Mouse (Mus musculus) heart, postnatal 14 days (tissue): ENCODE measurements around the gene Cblb. TPM values are rescaled to one million over a fixed set of nuclear protein-coding genes. Genes with fewer than 3 reads are reported as not detected.
A peak's percentile ranks its signal among the peaks of the same experiment; 100 is the strongest.

Source experiments
- DNase-seq, 2 experiments: peaks; one replicate each; pipeline ENCODE4 v3.0.0; 2021 to 2022
- intact Hi-C: fragments of 180-260 bp; cut with DNase I; formaldehyde crosslinking; loops from one replicate; pipeline ENCODE4 v1.15.1; 2025
- total RNA-seq, 2 experiments: library from RNA; stranded (reverse); gene quantifications; 2 replicates each; pipeline ENCODE4 v1.2.3; 2021

The Cblb gene
- total RNA-seq, 2 experiments from 2014 or later: 17.5 to 17.7 TPM

DNA sequence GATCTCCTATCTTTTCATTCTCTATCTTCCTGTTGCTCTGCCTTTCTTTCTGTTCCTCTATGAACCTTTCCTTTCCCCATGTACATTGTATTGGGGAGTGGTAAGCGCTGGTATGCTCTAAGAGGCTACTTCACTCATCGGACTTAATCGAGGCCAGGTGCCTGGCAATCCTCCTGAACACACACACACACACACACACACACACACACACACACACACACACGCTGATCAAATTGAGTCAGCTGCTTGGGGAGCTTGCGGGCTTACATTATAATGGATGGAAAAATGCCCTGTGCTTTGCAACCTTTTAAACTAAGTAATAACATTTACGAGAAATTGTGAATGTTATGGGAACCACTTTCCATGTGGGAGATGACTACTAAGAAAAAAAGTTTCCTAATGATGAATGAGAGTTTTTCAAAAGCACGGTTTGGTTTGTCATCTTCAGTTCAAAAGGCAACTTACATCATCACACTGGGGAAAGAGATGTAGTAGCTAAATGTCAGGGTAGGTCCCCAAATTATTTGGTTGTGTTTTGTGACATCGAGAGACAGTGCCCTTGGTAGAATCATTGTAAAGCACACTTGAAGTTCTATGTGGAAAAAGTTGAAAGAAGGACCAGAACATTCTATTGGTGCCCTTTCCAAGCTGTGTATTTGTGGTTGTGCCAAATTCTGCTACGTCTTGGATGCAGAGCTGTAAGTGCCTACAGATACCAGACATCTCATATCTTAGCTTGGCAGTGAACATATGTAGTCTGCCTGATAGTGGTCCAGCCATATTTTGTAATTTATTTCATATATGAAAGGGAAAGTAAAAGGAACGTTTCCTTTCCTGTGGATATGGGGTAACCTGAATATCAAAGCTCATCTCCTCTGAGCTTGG lies 36.8 kb downstream of the Cblb start:
- DNase-seq: no peak
- intact Hi-C loops: no loop called here

DNA sequence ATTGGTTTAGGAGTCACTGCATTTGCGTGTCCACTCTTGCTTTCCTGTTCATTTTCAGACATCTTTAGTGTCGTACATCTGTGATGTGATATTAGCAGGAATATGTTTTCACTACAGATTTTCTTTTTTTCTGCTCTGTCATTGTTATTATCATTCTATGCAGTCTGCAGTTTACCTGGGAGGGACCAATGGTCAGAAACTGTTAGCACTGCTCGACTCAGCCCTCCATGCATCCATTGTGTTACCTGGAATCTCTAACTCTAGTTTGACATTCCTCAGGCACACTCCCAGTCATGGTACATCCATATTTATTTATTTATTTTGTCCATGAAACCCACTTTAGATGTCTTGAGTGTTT lies 37.5 kb downstream of the Cblb start:
- intact Hi-C loops: no loop called here
- DNase-seq: no peak

DNA sequence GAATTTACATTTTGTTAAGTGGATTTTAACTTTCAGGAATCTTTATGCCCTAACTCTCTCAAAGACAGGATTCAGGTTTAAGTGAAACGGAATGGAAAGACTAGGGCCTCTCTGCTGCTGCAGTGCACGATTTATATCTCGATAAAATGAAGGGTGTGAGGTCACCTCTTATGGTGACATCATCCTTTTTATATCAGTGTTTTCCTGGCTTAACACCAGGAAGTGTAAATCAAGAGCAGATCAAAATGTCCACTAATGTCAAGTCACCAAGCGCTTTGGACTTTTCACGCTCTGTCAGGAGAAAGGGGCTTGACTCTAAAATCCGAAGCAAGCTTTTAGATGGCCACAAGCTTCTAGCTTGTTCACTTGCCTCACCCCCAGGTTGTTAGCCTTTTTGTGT lies 38.6 kb downstream of the Cblb start:
- intact Hi-C loops: loop anchor here (5.0 kb wide), 1 partner anchor 37 kb away; the partner anchor contains the start of gene Cblb
- no peak for DNase-seq

DNA sequence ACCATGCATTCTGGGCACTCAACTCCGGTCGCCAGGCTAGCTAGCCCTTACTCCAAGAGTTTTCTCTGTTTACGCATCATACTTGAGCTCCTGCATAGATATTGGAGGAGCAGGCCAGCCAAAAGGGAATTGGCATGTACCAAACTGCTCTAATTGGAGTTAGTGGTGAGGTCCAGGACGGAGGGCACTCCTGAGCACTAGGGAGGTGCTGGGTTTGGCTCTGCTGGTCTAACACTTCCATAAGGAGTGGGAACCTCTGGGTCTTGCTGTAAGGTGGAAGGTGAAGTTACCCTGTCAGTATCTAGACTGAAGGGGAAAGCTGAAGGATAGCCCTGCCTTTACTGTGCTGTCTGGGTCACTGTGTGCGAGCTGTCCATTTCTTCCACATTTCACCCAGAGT lies 39.1 kb downstream of the Cblb start:
- intact Hi-C loops: loop anchor here (5.0 kb wide), 1 partner anchor 38 kb away; the partner anchor contains the start of gene Cblb

DNA sequence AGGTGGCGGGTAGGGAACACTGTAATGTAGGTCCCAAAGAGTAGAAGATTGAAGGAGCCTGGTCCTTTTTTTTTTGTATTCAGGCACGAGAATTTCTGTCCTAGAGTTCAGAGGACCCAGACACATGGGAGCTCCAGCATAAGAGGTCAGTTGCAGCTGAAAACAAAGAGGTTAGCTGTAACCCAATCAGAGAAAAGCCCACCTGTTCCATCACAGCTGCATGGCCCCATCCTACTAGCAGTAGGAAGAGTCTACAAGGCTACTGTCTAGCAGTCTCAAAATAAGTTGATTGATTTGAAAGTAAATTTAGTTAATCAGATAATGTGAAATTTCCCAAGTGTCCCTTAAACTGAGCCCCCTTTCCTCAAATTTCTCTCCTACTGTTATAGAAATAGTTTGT lies 40.3 kb downstream of the Cblb start:
- intact Hi-C loops: loop anchor here (5.0 kb wide), 1 partner anchor 39 kb away; the partner anchor contains the start of gene Cblb
- DNase-seq: no peak

More for the DNA sequence above, 39.1 kb downstream of the Cblb start:
- DNase-seq: no peak

DNA sequence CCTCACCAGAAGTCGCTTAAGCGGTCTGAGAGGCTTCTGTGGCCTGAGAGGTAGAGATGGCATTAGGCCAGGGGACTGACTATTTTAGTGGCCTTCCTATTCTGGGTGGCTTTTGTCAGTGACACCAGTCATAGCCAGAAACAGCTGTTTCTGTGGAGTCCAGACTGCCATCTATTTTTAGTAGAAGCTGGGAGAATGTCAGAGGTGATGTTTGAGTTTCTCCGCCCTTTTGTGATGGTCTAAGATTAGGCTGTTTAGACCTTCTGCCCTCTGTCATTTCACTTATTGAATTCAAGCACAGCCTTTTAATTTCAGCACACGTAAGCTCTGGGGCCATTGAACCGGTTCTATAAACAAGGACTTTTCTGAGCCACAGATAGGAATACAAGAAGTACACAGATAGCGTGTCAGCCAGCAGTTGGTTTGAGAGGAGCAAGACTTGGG lies 40.8 kb downstream of the Cblb start:
- peak; percentile 46 to 73 for DNase-seq
- intact Hi-C loops: loop anchor here (5.0 kb wide), 1 partner anchor 39 kb away; the partner anchor contains the start of gene Cblb

DNA sequence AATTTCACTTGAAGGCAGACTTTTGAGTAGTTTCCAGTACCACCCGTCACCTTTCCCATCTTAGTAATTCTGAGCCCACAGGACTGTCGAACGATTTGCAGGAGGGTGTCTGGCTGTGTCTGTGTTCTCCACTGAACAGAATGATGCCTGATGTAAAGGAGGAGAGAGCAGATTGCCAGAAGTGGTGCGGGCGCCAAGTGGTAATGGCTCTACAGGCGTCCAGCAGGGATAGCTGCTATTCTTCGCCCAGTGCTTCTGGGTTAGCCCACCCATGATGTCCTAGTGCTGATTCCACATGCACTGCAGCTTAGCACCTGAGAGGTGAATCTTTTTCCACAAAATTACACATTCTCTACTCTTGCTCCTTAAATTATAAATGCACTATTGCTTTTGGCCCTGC lies 45.6 kb downstream of the Cblb start:
- no peak for DNase-seq
- intact Hi-C loops: no loop called here

DNA sequence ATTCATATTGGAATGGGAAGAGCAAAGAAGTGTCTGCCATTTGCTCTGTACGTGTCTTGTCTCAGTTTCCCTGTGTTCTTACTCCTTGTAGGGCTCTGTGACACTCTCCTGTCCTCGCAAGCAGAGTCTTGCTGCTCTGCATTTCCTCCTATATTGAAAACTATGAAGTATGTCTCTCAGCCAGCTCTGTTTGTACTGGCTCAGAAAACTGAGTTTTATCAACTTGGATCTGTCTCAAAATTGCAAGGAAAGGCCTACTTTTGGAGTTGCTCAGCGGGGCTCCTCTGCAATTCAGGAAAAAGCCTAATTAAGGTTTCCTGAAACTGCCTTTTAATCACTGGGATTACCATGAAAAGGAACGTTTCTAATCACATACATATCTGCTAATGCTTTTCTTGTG lies 46.9 kb downstream of the Cblb start:
- intact Hi-C loops: no loop called here
- no peak for DNase-seq

DNA sequence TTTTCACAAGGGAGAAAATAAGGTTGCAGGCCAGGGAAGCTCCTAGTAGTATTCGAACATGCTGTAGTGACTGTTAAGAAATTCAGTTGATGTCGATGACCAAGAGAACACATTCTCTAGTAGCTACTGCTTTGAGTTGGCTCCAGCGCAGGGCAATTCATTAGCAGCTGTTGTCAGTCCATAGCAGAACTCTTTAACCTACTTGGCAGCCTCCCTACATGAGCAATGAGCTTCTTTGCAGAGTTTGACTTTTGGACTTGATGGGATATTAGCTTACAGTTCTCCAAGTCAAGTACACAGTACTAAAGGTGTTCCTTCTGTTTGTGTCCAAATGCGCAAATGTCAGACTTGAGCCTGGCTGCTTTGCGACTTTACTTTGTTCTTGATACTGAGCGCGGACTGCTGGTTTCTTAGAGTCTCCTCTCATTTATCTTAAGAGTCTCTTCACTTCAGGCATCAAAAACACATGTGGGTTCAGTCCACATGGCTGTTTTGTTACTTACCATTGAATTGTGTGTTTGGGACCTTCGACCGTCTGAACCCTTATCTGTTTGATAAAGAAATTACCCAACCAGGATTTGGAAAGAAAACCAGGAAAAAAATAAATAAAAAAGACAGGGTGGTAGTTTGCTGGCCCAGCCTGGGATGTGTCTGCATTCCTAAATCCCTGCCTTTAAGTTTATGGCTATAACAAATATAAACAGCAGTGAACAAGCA lies 47.9 kb downstream of the Cblb start:
- intact Hi-C loops: no loop called here
- peak in 1 of 2 experiments; percentile 67 for DNase-seq

DNA sequence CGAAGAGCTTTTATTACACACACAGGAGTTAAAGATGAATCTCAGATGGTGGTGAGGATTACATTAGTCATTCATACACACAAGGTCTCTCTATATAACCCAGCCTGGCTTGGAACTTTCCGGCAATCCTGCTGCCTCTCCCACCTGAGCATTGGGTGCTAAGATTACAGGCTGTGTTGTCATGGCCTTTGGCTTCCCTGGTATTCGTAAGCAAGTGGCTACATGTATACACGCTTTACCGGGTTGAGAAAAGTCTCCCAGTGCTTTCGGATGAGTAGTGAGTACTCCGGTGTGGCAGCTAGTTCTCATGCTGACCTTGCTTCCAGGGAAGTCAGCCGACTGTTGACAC lies 48.4 kb downstream of the Cblb start:
- intact Hi-C loops: no loop called here
- DNase-seq: no peak

DNA sequence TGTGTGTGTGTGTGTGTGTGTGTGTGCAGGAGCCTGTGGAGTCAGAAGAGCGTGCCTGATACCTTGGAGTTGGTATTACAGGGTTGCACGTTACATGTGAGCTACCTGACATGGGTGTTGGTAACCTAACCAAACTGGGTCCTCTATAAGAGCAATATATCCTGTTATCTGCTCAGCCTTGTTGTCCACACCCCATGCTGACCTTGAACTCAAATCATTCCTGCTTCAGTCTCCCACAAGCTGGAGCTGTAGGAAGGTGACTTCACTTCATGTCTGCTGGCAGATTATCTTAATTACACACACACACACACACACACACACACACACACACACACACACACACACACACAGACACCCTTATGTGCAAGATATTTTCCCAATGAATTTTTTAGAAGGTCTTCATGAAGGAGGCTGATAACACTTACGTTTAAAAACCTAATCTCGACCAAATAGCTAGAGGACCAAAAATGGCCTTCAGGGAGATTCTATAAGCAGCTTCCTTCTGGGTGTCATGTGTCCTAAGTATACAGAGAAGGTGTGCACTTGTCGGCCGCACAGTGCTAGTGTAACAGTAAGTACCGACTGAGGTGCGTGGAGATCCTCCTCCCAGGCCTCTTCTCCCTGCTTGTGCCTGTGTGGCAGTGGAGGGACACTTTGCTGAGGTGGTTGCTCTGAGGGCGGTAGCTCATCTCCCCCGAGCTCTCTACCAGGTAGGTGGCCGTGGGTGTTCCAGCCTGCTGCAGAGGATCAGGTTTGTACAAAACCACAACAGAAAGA lies 49.8 kb downstream of the Cblb start:
- DNase-seq: no peak
- intact Hi-C loops: no loop called here

DNA sequence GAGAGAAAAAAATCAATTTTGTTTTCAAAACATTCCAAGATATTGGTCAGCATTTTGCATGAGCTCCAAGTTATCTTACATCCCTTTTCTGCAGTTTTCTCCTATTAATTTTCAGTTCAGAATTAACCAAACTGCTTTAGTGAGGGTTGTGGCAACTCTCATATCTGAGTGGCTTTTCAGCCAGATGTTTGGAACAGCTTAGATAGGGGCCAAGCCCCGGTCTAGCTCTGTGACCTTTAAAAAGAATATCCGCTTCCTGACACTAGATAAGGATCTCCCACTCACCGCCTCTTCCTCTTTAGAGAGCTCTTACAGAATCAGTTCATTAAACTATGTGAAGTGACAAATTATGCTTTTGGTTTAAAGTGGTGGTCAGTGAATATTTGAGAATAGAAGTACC lies 50.7 kb downstream of the Cblb start:
- intact Hi-C loops: no loop called here
- DNase-seq: no peak

DNA sequence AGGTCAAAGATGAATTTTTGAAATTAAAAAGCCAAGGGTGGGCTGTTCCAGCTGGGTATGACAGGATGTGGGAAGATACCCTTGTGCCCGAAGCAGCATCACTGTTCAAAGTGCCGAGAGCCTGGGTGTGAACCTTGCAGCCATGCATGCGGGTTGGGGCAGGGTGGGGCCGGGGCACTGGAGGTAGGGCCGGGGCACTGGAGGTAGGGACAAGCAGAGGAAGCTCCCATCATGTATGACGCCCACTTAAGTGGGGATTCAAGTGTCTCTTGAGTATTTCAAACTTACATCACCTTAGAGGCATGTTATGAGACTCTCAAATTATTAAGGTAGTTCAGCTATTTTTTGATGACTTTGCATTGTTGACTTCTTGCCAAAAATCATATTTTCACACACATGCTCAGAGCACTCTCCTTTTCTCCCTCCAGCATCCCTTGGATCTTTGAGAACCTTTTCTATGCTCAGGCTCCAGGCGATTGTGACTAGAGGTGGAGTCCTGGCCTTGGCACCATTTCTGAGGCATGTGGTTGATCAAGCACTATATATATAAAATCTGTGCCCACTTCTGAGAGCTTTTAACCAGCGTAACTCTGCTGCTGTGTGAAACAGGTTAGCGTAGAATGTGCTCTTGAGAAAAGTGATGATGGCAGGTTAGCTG lies 55.9 kb downstream of the Cblb start:
- intact Hi-C loops: no loop called here
- DNase-seq: no peak

DNA sequence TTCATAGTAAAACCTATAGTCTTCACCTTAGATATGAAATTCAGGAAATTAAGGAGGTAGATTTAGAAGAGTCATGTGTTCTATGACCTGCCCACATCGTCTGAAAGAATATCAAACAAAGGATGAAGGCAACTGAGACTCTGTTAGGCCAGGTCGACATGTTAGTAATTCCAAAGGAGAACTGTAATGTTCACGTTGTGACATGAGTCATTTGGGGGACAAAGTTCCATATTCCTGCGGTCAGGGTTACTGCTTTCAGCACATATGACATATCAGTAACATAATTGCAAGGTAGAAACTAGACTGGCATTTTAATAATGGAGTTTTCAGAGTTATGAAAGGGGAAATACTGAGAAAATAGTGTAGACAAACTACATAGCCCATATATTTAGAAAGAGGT lies 58.3 kb downstream of the Cblb start:
- intact Hi-C loops: no loop called here
- no peak for DNase-seq

DNA sequence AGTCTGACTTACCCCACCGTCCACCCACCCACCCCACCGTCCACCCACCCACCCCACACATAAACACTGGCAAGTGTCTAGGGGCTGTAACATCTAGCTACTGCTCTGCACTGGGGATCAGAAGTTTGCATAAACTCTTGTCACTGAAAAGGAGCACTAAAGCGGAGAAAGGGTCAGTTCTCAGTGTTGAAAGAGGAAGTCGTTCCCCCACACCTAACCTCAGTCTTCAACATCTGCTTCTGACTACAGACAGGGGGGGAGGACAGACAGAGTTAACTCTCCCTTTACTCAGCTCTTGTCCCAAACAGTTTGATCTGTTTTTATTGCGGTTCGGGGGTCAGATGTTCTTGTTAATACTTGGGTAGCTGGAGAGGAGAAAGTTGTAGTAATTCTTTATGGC lies 59.9 kb downstream of the Cblb start:
- DNase-seq: no peak
- intact Hi-C loops: no loop called here

DNA sequence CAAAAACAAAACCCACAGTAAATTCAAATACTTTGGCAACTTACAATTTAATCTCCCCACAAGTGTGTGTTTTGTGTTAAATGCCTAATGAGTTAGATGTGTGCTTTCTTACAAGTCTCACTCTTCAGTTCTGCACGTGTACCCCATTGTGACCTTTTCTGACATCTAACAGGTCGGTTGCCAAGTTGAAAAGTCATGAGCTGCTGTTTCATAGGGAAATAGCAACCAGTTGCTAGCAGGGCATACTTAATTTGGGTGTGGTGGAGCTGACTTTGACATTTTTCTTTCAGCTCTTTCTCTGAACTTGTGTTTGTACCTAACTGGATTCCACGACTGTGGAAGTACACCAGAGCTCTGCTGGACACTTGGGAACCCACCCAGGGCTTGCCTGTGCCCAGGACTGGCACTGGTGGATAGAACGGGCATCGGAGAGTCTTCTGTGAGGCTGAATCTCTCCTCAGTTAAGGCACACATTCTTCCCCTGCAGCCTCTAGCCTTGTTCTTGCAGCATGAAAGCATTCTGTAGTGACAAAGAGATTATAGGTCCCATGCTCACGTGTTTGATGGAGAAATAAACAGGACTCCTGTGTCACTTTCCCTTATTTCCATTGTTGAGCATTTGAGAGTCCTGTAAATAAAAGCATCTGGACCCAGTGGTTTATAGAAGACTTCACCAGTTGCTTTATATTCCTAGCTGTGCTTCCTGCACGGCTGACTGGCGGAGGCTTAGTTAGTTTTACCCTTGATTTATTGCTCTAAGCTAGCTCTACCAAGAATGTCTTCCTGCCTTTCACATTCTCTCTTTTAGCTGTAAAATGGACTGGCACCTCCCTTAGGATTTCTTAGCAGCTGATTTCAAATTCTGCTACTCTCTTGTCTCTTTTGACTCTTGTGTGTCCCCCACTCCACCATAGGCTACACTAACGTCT lies 62.6 kb downstream of the Cblb start:
- intact Hi-C loops: no loop called here

DNA sequence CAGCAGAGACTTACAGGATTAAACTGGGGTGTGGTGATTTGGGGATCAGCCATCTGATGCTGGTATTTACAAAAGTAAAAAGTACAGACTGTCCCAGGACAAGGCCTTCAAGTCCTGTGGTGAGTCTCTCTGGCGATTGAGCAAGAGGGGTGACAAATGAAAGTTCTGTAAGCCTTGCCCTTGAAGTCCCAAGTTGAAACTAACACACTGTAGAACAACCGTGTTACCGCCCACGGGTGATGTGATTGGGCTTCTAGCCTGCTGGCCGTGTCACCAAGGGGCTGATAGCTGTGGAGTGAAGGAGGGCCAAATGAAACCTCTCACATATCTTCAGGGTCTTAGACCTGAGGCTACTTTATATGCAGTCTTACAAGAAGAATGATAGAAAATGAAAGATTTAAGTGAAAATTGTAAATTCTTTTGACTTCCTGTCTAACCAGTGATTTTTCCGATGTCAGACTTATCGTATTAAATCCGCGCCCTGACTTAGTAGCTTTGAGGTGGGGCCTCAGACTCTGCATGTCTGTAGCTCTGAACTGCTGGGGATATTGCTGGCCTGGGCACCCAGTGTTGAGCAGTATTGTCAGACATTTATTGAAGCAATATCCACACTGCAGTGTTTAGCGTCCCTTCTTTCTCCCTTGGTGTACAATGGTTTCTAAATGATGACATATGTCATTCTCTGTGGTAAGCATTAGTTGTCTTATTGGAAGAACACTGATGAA lies 63.9 kb downstream of the Cblb start:
- intact Hi-C loops: no loop called here
- DNase-seq: peak; percentile 73

More for the DNA sequence above, 62.6 kb downstream of the Cblb start:
- DNase-seq: no peak

DNA sequence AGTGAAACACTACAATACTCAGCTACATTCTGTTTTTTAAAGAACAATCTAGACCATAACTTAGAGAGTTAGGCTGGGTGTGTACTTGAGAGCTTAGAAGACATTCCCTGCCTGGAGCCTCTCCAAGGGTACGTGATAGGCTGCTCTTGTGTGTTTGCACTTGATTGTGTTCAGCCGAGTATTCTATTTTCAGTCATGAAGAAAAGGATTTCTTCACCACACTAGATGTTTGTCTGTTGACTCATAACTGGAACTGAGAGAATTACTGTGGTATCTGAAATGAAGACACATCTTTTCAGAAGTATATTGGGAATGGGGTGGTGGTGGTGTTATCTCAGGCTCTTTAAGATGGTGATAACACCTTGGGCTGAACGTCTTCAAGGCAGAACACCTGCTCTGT lies 64.6 kb downstream of the Cblb start:
- intact Hi-C loops: no loop called here
- DNase-seq: peak; percentile 59 to 66

DNA sequence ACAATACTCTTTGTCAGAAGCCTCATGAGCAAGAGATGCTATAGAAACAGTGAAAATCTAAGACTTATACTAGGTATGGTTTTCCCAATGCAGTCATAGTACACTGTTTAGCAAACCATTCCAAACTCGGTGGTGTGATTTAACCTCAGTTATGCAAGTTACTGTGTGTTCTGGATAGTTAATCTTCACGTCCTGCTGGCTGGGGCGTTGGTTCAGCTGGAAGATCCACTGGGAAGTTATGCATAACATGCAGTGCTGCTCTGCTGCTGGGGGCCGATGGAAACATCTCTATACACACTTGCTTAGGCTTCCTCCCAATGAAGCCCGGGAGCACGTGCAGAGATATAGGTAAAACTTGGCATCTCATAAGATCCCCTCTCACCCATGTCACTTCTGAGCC lies 69.4 kb downstream of the Cblb start:
- intact Hi-C loops: no loop called here
- DNase-seq: no peak
